Mouse (Mus musculus) testis, adult 2 months (tissue): ENCODE data around the gene Nr1d1.

Experiments
- CTCF ChIP-seq: fragments of 200-500 bp; IDR thresholded peaks from 2 replicates; pipeline ENCODE4 v1.5.1; 2012; ENCODE audit warnings: low read depth, mild to moderate bottlenecking, inconsistent platforms, low read length, moderate library complexity; ENCODE audit not compliant: control insufficient read depth, insufficient read depth, insufficient replicate concordance
- POLR2A ChIP-seq: fragments of 200-500 bp; IDR thresholded peaks from 2 replicates; pipeline ENCODE4 v1.6.1; 2012; ENCODE audit warnings: low read depth, mild to moderate bottlenecking, inconsistent platforms, low read length, moderate library complexity; ENCODE audit not compliant: control insufficient read depth

DNA sequence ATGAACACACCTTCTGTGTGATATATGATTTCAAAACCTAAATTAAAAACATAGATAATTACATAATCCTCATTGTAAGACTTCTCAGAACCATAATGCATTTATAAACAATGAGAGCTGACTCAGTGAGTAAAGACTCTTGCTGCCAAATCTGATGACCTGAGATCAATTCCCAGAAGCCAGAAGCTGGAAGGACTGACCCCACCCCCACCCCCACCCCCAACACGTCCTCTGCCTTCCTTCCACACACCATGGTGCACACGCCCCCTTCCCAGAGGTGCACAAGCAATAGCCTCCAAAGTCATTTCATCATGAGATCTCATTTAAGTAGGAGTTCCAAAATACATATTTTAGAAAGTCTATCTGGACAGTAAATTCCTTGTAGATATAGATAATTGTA, 54.4 kb downstream of the Nr1d1 start:
- TF ChIP-seq POLR2A (no peak), CTCF (no peak)
